Mouse (Mus musculus) liver, adult 2 months (tissue): ENCODE results near the gene Gm2000.

ENCODE experiments used
- CTCF ChIP-seq: fragments of 200-500 bp; IDR thresholded peaks from 2 replicates; pipeline ENCODE4 v1.5.1; 2011; ENCODE audit warnings: low read depth, low read length, control low read depth
- POLR2A ChIP-seq: fragments of 200-500 bp; IDR thresholded peaks from 2 replicates; pipeline ENCODE4 v1.6.1; 2011; ENCODE audit warnings: low read length, control low read depth; ENCODE audit not compliant: insufficient read depth; ENCODE audit errors: extremely low read depth

DNA sequence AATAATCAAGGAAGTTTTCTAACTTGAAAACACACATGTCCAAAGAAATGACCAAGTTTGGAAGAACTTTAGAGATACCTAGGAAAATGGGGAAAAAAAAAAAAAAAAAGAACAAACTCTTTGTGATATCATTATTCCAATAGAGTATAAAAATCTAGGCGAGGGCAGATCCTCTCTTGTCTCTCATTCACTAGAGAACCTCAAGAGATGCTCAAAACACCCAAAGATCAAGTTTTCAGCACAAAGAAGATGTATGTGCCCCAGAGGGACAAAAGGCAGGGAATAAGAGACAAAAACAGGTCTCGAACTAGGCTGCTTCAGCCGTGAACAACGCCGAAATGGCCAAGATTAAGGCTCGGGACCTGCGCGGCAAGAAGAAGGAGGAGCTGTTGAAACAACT is at the start of gene Gm2000:
- TF ChIP-seq POLR2A (no peak), CTCF (no peak)
